In genomic region chr4:41726826-41727621, GRCm38 (mm10) we compare ENCODE assay signal across 18 mouse cellular contexts. TPM values are rescaled to one million over a fixed set of nuclear protein-coding genes. Genes with fewer than 3 reads are reported as not detected.
DNase-seq lines count a peak whose midpoint lies in the region; ATAC-seq lines count a peak whose summit lies in the region.
"Had no signal": no experiment of that assay in that cellular context is flagged by ENCODE, and none has a peak within 500 bp of the region (broad histone marks: within the 10 kb centered on the region; RNA-seq: fewer than 3 reads in every experiment).

No protein-coding gene starts in this region.

- no peak overlapping the region for H3K9ac ChIP-seq in kidney, embryonic 16.5 days (replicated peaks; ENCODE audit: low read length)
- no peak overlapping the region for H3K9ac ChIP-seq in kidney, embryonic 15.5 days
- no peak overlapping the region for H3K9ac ChIP-seq in hindbrain, embryonic 12.5 days
- H3K9ac ChIP-seq in neural tube, embryonic 12.5 days = peak overlapping the region; percentile 26; the same call in 1 of the 2 replicates
- H3K9ac ChIP-seq: embryonic facial prominence, embryonic 15.5 days; limb, embryonic 12.5 days; liver, embryonic 15.5 days had no signal

- no peaks in the 10 kb centered on the region for H3K36me3 ChIP-seq in kidney, embryonic 16.5 days (ENCODE audit: insufficient read depth, low read length)
- no peaks in the 10 kb centered on the region for H3K36me3 ChIP-seq in kidney, embryonic 15.5 days
- H3K36me3 ChIP-seq in embryonic facial prominence, embryonic 10.5 days (replicated peaks) = no peaks in the 10 kb centered on the region
- no peaks in the 10 kb centered on the region for H3K36me3 ChIP-seq in hindbrain, embryonic 12.5 days
- no peaks in the 10 kb centered on the region for H3K36me3 ChIP-seq in neural tube, embryonic 12.5 days
- H3K36me3 ChIP-seq: embryonic facial prominence, embryonic 15.5 days; limb, embryonic 12.5 days; liver, embryonic 15.5 days had no signal

- peaks cover 80% of the 10 kb centered on the region for H3K27me3 ChIP-seq in kidney, embryonic 16.5 days (ENCODE audit: insufficient read depth, low read length)
- H3K27me3 ChIP-seq in kidney, embryonic 15.5 days = peaks cover 83% of the 10 kb centered on the region
- H3K27me3 ChIP-seq in embryonic facial prominence, embryonic 10.5 days (replicated peaks; ENCODE audit: low read depth, poor library complexity, severe bottlenecking) = peaks cover 86% of the 10 kb centered on the region
- H3K27me3 ChIP-seq in hindbrain, embryonic 12.5 days = peaks cover 83% of the 10 kb centered on the region
- peaks cover 79% of the 10 kb centered on the region for H3K27me3 ChIP-seq in neural tube, embryonic 12.5 days (replicated peaks)

- DNase-seq in embryonic facial prominence, embryonic 10.5 days (ENCODE audit: low spot score) = no peak
- no peak for DNase-seq in ovary, postnatal 10 days (ENCODE audit: low spot score)
- DNase-seq in frontal cortex, postnatal 10 days (ENCODE audit: low spot score in 2 of 2) = no peak
- no peak for DNase-seq in cerebellum, adult 8-10 months
- DNase-seq: B cell, adult 2 months; cerebellum, postnatal 36 days; kidney, adult 8-10 months; lung, postnatal 10 days; right cerebral cortex, postnatal 4 days had no signal

- ATAC-seq in kidney, embryonic 16.5 days (ENCODE audit: low FRiP score, low TSS enrichment) = no peak
- no peak for ATAC-seq in kidney, embryonic 15.5 days (replicated peaks; ENCODE audit: low FRiP score)
- ATAC-seq in hindbrain, embryonic 12.5 days (ENCODE audit: low FRiP score) = peak; percentile 55
- peak; percentile 48 for ATAC-seq in neural tube, embryonic 12.5 days (ENCODE audit: low FRiP score, low read depth)
- ATAC-seq: Patski had no signal

- no peaks in the 10 kb centered on the region for H3K9me3 ChIP-seq in kidney, embryonic 16.5 days (ENCODE audit: low read length)
- H3K9me3 ChIP-seq in kidney, embryonic 15.5 days (replicated peaks) = no peaks in the 10 kb centered on the region
- no peaks in the 10 kb centered on the region for H3K9me3 ChIP-seq in embryonic facial prominence, embryonic 10.5 days
- H3K9me3 ChIP-seq in hindbrain, embryonic 12.5 days (replicated peaks) = no peaks in the 10 kb centered on the region
- no peaks in the 10 kb centered on the region for H3K9me3 ChIP-seq in neural tube, embryonic 12.5 days
- H3K9me3 ChIP-seq: embryonic facial prominence, embryonic 15.5 days; limb, embryonic 12.5 days; liver, embryonic 15.5 days had no signal

- peaks cover 27% of the 10 kb centered on the region for H3K4me1 ChIP-seq in kidney, embryonic 16.5 days (ENCODE audit: insufficient read depth, low read length)
- peaks cover 31% of the 10 kb centered on the region for H3K4me1 ChIP-seq in kidney, embryonic 15.5 days
- peaks cover 30% of the 10 kb centered on the region for H3K4me1 ChIP-seq in embryonic facial prominence, embryonic 10.5 days
- peaks cover 37% of the 10 kb centered on the region for H3K4me1 ChIP-seq in hindbrain, embryonic 12.5 days
- H3K4me1 ChIP-seq in neural tube, embryonic 12.5 days = peaks cover 39% of the 10 kb centered on the region

- H3K27ac ChIP-seq in kidney, embryonic 16.5 days (ENCODE audit: low read length) = no peak overlapping the region
- no peak overlapping the region for H3K27ac ChIP-seq in kidney, embryonic 15.5 days
- 0 out of 2 replicates have a peak overlapping the region, but pooled peaks have one; percentile 35 for H3K27ac ChIP-seq in embryonic facial prominence, embryonic 10.5 days (replicated peaks)
- peak overlapping the region; percentile 52 for H3K27ac ChIP-seq in hindbrain, embryonic 12.5 days
- 0 out of 2 replicates have a peak overlapping the region, but pooled peaks have one; percentile 46 for H3K27ac ChIP-seq in neural tube, embryonic 12.5 days
- H3K27ac ChIP-seq: embryonic facial prominence, embryonic 15.5 days; limb, embryonic 12.5 days; liver, embryonic 15.5 days had no signal

- 15% methylated on average over 20 of the region's 20 CpGs for WGBS in kidney, embryonic 16.5 days
- 12% methylated on average over 20 of the region's 20 CpGs for WGBS in kidney, embryonic 15.5 days
- 14% methylated on average over 20 of the region's 20 CpGs for WGBS in embryonic facial prominence, embryonic 10.5 days
- WGBS in hindbrain, embryonic 12.5 days = 11% methylated on average over 20 of the region's 20 CpGs
- WGBS in neural tube, embryonic 12.5 days = 9% methylated on average over 20 of the region's 20 CpGs

- H3K4me2 ChIP-seq in kidney, embryonic 16.5 days (replicated peaks; ENCODE audit: low read depth, low read length) = peak overlapping the region; percentile 4; the same call in 1 of the 2 replicates
- H3K4me2 ChIP-seq in kidney, embryonic 15.5 days = no peak overlapping the region; the same call in 1 of the 2 replicates
- peak overlapping the region; percentile 21 for H3K4me2 ChIP-seq in hindbrain, embryonic 12.5 days (replicated peaks)
- peak overlapping the region; percentile 46 for H3K4me2 ChIP-seq in neural tube, embryonic 12.5 days (replicated peaks)
- H3K4me2 ChIP-seq: liver, embryonic 15.5 days had no signal

- no peak overlapping the region for H3K4me3 ChIP-seq in kidney, embryonic 16.5 days (ENCODE audit: low read length)
- H3K4me3 ChIP-seq in kidney, embryonic 15.5 days (replicated peaks) = no peak overlapping the region; the same call in 1 of the 2 replicates
- peak overlapping the region; percentile 30; the same call in 1 of the 2 replicates for H3K4me3 ChIP-seq in embryonic facial prominence, embryonic 10.5 days
- H3K4me3 ChIP-seq in hindbrain, embryonic 12.5 days = no peak overlapping the region
- H3K4me3 ChIP-seq in neural tube, embryonic 12.5 days = no peak overlapping the region
- H3K4me3 ChIP-seq: embryonic facial prominence, embryonic 15.5 days; liver, embryonic 15.5 days had no signal

RNA-seq across cellular contexts. Expression of gene Arid3c, which starts 3.9 kb away (rescaled TPM):
- polyA plus RNA-seq in kidney, embryonic 16.5 days (2015; fragmentation: Nextera tagmentation; extraction: Ambion mirVana) = not detected in 2 replicates
- polyA plus RNA-seq in kidney, embryonic 15.5 days (2015; fragmentation: Nextera tagmentation; extraction: Ambion mirVana) = 0.12 and 0.17 TPM in 2 replicates
- polyA plus RNA-seq in embryonic facial prominence, embryonic 10.5 days (2016; fragmentation: Nextera tagmentation; extraction: Ambion mirVana) = 0.50 and 0.86 TPM in 2 replicates
- 1.1 TPM in 2 replicates for polyA plus RNA-seq in hindbrain, embryonic 12.5 days (2016; fragmentation: Nextera tagmentation; extraction: Ambion mirVana)
- 1.4 and 1.5 TPM in 2 replicates for polyA plus RNA-seq in neural tube, embryonic 12.5 days (2016; fragmentation: Nextera tagmentation; extraction: Ambion mirVana)
- polyA plus RNA-seq: heart, embryonic 16.5 days; limb, embryonic 12.5 days; liver, embryonic 15.5 days had no signal

RNA-seq across cellular contexts. Expression of gene Dctn3, which starts 4.1 kb away (rescaled TPM):
- 137 and 149 TPM in 2 replicates for polyA plus RNA-seq in kidney, embryonic 16.5 days (2015; fragmentation: Nextera tagmentation; extraction: Ambion mirVana)
- polyA plus RNA-seq in kidney, embryonic 15.5 days (2015; fragmentation: Nextera tagmentation; extraction: Ambion mirVana) = 128 and 132 TPM in 2 replicates
- polyA plus RNA-seq in embryonic facial prominence, embryonic 10.5 days (2016; fragmentation: Nextera tagmentation; extraction: Ambion mirVana) = 133 and 140 TPM in 2 replicates
- 191 and 199 TPM in 2 replicates for polyA plus RNA-seq in hindbrain, embryonic 12.5 days (2016; fragmentation: Nextera tagmentation; extraction: Ambion mirVana)
- polyA plus RNA-seq in neural tube, embryonic 12.5 days (2016; fragmentation: Nextera tagmentation; extraction: Ambion mirVana) = 225 and 233 TPM in 2 replicates

RNA-seq across cellular contexts. Expression of gene Rpp25l, which starts 13.7 kb away (rescaled TPM):
- 76.0 and 84.9 TPM in 2 replicates for polyA plus RNA-seq in kidney, embryonic 16.5 days (2015; fragmentation: Nextera tagmentation; extraction: Ambion mirVana)
- polyA plus RNA-seq in kidney, embryonic 15.5 days (2015; fragmentation: Nextera tagmentation; extraction: Ambion mirVana) = 76.2 and 83.6 TPM in 2 replicates
- polyA plus RNA-seq in embryonic facial prominence, embryonic 10.5 days (2016; fragmentation: Nextera tagmentation; extraction: Ambion mirVana) = 91.2 and 91.9 TPM in 2 replicates
- 55.6 and 66.5 TPM in 2 replicates for polyA plus RNA-seq in hindbrain, embryonic 12.5 days (2016; fragmentation: Nextera tagmentation; extraction: Ambion mirVana)
- polyA plus RNA-seq in neural tube, embryonic 12.5 days (2016; fragmentation: Nextera tagmentation; extraction: Ambion mirVana) = 65.9 and 66.9 TPM in 2 replicates

RNA-seq across cellular contexts. Expression of gene Il11ra1, which starts 27.2 kb away (rescaled TPM):
- 168 and 184 TPM in 2 replicates for polyA plus RNA-seq in kidney, embryonic 16.5 days (2015; fragmentation: Nextera tagmentation; extraction: Ambion mirVana)
- polyA plus RNA-seq in kidney, embryonic 15.5 days (2015; fragmentation: Nextera tagmentation; extraction: Ambion mirVana) = 137 and 157 TPM in 2 replicates
- polyA plus RNA-seq in embryonic facial prominence, embryonic 10.5 days (2016; fragmentation: Nextera tagmentation; extraction: Ambion mirVana) = 146 and 188 TPM in 2 replicates
- polyA plus RNA-seq in hindbrain, embryonic 12.5 days (2016; fragmentation: Nextera tagmentation; extraction: Ambion mirVana) = 125 and 141 TPM in 2 replicates
- 73.3 and 79.5 TPM in 2 replicates for polyA plus RNA-seq in neural tube, embryonic 12.5 days (2016; fragmentation: Nextera tagmentation; extraction: Ambion mirVana)

RNA-seq across cellular contexts. Expression of gene Galt, which starts 28.0 kb away (rescaled TPM):
- polyA plus RNA-seq in kidney, embryonic 16.5 days (2015; fragmentation: Nextera tagmentation; extraction: Ambion mirVana) = 61.9 and 65.5 TPM in 2 replicates
- 50.7 and 52.5 TPM in 2 replicates for polyA plus RNA-seq in kidney, embryonic 15.5 days (2015; fragmentation: Nextera tagmentation; extraction: Ambion mirVana)
- polyA plus RNA-seq in embryonic facial prominence, embryonic 10.5 days (2016; fragmentation: Nextera tagmentation; extraction: Ambion mirVana) = 31.2 and 34.3 TPM in 2 replicates
- 31.0 and 33.4 TPM in 2 replicates for polyA plus RNA-seq in hindbrain, embryonic 12.5 days (2016; fragmentation: Nextera tagmentation; extraction: Ambion mirVana)
- polyA plus RNA-seq in neural tube, embryonic 12.5 days (2016; fragmentation: Nextera tagmentation; extraction: Ambion mirVana) = 25.2 and 27.3 TPM in 2 replicates

Comparison
In these comparisons a context has a peak if more than half of its experiments do, and no peak if none do; other contexts are left out.
1. ATAC-seq: peak in hindbrain, embryonic 12.5 days (single experiment) and neural tube, embryonic 12.5 days (single experiment); none in kidney, embryonic 16.5 days (single experiment) and kidney, embryonic 15.5 days (single experiment).
2. H3K27ac ChIP-seq: peak in embryonic facial prominence, embryonic 10.5 days (single experiment), hindbrain, embryonic 12.5 days (single experiment) and neural tube, embryonic 12.5 days (single experiment); none in kidney, embryonic 16.5 days (single experiment) and kidney, embryonic 15.5 days (single experiment).